Mouse (Mus musculus): ENCODE results near the gene Casp7. TPM values are rescaled to one million over a fixed set of nuclear protein-coding genes. Genes with fewer than 3 reads are reported as not detected.

Gene Casp7
- polyA plus RNA-seq, 1 experiment from 2014 or later = 16.6 TPM

DNA sequence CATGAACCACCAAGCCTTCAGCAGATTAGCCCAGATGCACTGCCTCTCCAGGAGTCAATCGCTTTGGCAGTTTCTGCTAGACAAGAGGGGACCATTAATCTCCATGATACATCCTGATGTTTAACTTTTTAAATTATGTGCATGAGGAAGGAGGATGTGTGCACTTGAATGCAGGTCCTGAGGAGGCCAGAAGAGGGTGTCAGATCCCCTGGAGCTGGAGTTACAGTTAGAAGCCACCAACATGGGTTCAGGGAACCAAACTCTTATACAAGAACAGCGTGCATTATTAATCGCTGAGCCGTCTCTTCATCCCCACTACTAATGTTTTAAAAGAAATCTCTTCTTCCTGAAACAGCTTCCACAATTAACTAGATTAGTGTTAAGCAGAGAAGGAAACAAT lies 51.9 kb downstream of the Casp7 start:
- Histone ChIP-seq H3K4me2 (replicated peaks; ENCODE audit: low read depth, low read length) (no peak overlapping the region), H3K4me3 (ENCODE audit: low read depth, low read length) (no peak overlapping the region), H3K27me3 (ENCODE audit: control insufficient read depth, insufficient read depth, low read length) (no peaks in the 10 kb centered on the region), H3K9ac (ENCODE audit: low read depth, low read length) (no peak overlapping the region), H3K36me3 (ENCODE audit: control insufficient read depth, insufficient read depth, low read length) (no peaks in the 10 kb centered on the region), H3K27ac (ENCODE audit: low read depth, low read length) (no peak overlapping the region), H3K9me3 (ENCODE audit: control insufficient read depth, low read length) (no peaks in the 10 kb centered on the region), H3K4me1 (replicated peaks; ENCODE audit: control insufficient read depth, insufficient read depth, low read length) (no peaks in the 10 kb centered on the region)
- no peak for DNase-seq (ENCODE audit: low spot score)
- ATAC-seq (ENCODE audit: low FRiP score) = no peak
- 97% methylated on average over 4 of the region's 4 CpGs for WGBS

DNA sequence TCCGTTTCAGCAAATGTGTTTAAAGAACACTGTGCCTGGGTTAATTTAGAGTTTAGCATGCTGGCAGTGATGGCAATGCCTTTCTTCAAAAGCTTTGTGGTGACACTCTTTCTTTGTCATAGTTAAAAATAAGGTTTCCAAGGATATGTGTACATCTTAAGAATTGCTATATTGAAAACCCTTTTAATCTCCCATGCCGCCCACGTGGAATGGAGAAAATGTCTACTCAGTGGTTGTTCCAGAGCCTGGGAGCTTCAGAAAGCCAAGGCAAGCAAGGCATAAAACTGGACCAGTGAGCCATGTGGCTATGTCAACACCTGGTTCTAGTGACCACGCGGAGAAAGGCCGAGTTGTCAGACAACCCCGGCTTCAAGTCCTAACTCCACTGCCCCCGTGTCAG lies 52.6 kb downstream of the Casp7 start:
- no peak overlapping the region for H3K27ac ChIP-seq (ENCODE audit: low read depth, low read length)
- H3K4me3 ChIP-seq (ENCODE audit: low read depth, low read length) = no peak overlapping the region
- no peaks in the 10 kb centered on the region for H3K4me1 ChIP-seq (replicated peaks; ENCODE audit: control insufficient read depth, insufficient read depth, low read length)
- no peaks in the 10 kb centered on the region for H3K9me3 ChIP-seq (ENCODE audit: control insufficient read depth, low read length)
- DNase-seq (ENCODE audit: low spot score) (no peak), ATAC-seq (ENCODE audit: low FRiP score) (no peak)
- no peaks in the 10 kb centered on the region for H3K36me3 ChIP-seq (ENCODE audit: control insufficient read depth, insufficient read depth, low read length)
- no peaks in the 10 kb centered on the region for H3K27me3 ChIP-seq (ENCODE audit: control insufficient read depth, insufficient read depth, low read length)
- no peak overlapping the region for H3K4me2 ChIP-seq (replicated peaks; ENCODE audit: low read depth, low read length)
- H3K9ac ChIP-seq (ENCODE audit: low read depth, low read length) = no peak overlapping the region
- WGBS = 90% methylated on average over 8 of the region's 8 CpGs

DNA sequence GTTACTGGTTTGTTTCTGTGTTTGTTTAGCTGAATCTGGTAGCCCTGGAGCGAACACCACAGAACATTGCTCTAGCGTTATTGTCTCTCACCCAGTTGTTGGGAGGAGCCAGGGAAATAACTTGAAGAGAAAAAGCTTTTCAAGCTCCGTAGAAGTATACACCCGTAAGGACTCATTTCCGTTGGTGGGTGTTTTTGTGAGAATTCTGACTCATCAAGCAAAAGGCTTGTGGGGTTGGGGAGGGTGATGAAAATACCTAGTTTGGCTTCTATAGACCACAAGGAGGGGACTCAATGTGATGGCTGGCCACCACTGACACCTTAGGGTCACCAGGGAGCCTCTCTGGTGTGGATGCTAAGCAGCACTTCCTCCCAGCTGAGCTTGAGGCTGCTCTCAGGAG lies 54.0 kb downstream of the Casp7 start:
- H3K36me3 ChIP-seq (ENCODE audit: control insufficient read depth, insufficient read depth, low read length) = no peaks in the 10 kb centered on the region
- no peaks in the 10 kb centered on the region for H3K4me1 ChIP-seq (replicated peaks; ENCODE audit: control insufficient read depth, insufficient read depth, low read length)
- H3K9me3 ChIP-seq (ENCODE audit: control insufficient read depth, low read length) = no peaks in the 10 kb centered on the region
- no peaks in the 10 kb centered on the region for H3K27me3 ChIP-seq (ENCODE audit: control insufficient read depth, insufficient read depth, low read length)
- H3K9ac ChIP-seq (ENCODE audit: low read depth, low read length) = no peak overlapping the region
- DNase-seq (ENCODE audit: low spot score) (no peak), ATAC-seq (ENCODE audit: low FRiP score) (no peak)
- WGBS = 86% methylated on average over 5 of the region's 5 CpGs
- no peak overlapping the region for H3K27ac ChIP-seq (ENCODE audit: low read depth, low read length)
- H3K4me2 ChIP-seq (replicated peaks; ENCODE audit: low read depth, low read length) = no peak overlapping the region
- H3K4me3 ChIP-seq (ENCODE audit: low read depth, low read length) = no peak overlapping the region

DNA sequence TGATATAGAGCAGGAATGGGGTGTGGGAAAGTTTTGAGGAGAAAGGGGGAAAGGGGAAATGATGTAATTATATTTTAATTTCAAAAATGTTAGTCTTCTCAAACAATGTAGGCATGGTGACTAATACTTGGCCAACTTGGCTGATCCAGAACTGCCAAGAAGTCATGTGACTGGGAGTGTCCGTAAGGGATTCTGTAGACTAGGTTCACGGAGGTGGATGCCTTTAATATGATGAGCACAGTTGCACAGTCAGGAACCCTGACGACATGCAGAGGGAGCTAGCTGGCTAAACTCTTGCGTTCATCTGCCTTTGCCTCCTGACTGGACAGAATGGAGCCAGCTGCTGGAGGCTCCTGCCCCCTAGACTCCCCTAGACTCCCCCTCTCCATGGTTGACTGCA lies 54.9 kb downstream of the Casp7 start:
- no peaks in the 10 kb centered on the region for H3K4me1 ChIP-seq (replicated peaks; ENCODE audit: control insufficient read depth, insufficient read depth, low read length)
- WGBS = 88% methylated on average over 4 of the region's 4 CpGs
- no peak for ATAC-seq (ENCODE audit: low FRiP score)

DNA sequence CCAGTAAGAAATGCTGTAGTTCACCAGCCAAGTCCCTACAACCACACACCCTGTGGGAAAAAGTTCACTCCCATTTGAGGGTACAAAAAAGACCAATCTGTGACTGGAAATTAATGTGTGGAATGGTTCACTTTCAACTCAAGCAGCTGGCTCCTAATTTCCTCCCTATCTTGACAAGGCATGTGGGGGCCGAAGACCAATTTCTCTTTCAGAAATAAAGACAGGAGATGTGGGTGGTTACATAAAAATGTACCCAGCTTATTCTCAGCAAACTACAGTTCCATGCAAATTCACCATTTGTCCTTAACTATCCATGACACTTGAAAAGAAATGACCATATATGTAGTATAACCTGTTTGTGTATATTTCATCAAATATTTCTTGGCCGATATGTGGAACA lies 55.5 kb downstream of the Casp7 start:
- WGBS = 88% methylated on average over 2 of the region's 2 CpGs
- DNase-seq (ENCODE audit: low spot score) (no peak), ATAC-seq (ENCODE audit: low FRiP score) (no peak)
- Histone ChIP-seq H3K27me3 (ENCODE audit: control insufficient read depth, insufficient read depth, low read length) (no peaks in the 10 kb centered on the region), H3K4me3 (ENCODE audit: low read depth, low read length) (no peak overlapping the region), H3K4me1 (replicated peaks; ENCODE audit: control insufficient read depth, insufficient read depth, low read length) (no peaks in the 10 kb centered on the region), H3K36me3 (ENCODE audit: control insufficient read depth, insufficient read depth, low read length) (no peaks in the 10 kb centered on the region), H3K9me3 (ENCODE audit: control insufficient read depth, low read length) (no peaks in the 10 kb centered on the region), H3K27ac (ENCODE audit: low read depth, low read length) (no peak overlapping the region), H3K9ac (ENCODE audit: low read depth, low read length) (no peak overlapping the region), H3K4me2 (replicated peaks; ENCODE audit: low read depth, low read length) (no peak overlapping the region)

More for the DNA sequence above, 54.9 kb downstream of the Casp7 start:
- Histone ChIP-seq H3K27ac (ENCODE audit: low read depth, low read length) (no peak overlapping the region), H3K9me3 (ENCODE audit: control insufficient read depth, low read length) (no peaks in the 10 kb centered on the region), H3K27me3 (ENCODE audit: control insufficient read depth, insufficient read depth, low read length) (no peaks in the 10 kb centered on the region), H3K36me3 (ENCODE audit: control insufficient read depth, insufficient read depth, low read length) (no peaks in the 10 kb centered on the region), H3K4me2 (replicated peaks; ENCODE audit: low read depth, low read length) (no peak overlapping the region), H3K4me3 (ENCODE audit: low read depth, low read length) (no peak overlapping the region), H3K9ac (ENCODE audit: low read depth, low read length) (no peak overlapping the region)
- DNase-seq (ENCODE audit: low spot score) = no peak

DNA sequence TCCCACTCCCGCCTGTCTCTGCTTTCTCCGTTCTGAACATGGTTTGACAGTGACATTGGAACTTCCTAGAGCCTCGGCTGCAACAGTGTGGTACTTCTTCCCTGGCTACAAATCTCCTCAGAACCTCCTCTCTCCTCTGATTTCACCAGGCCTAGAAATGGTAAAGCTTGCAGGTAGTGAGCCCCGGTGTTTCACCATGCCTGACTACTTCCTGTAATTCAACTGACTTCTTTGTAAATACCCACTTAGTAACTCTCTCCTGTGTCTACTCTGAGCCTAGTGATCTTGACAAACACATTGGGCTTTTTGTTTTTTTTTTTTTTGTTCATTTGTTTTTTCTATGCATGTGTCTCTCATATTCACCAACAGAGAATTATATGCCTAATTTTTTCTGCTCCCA lies 57.9 kb downstream of the Casp7 start:
- H3K27ac ChIP-seq (ENCODE audit: low read depth, low read length) = no peak overlapping the region
- H3K27me3 ChIP-seq (ENCODE audit: control insufficient read depth, insufficient read depth, low read length) = no peaks in the 10 kb centered on the region
- 87% methylated on average over 4 of the region's 4 CpGs for WGBS
- H3K4me3 ChIP-seq (ENCODE audit: low read depth, low read length) = no peak overlapping the region
- H3K4me1 ChIP-seq (replicated peaks; ENCODE audit: control insufficient read depth, insufficient read depth, low read length) = no peaks in the 10 kb centered on the region
- no peak for DNase-seq (ENCODE audit: low spot score)
- ATAC-seq (ENCODE audit: low FRiP score) = no peak
- no peaks in the 10 kb centered on the region for H3K9me3 ChIP-seq (ENCODE audit: control insufficient read depth, low read length)
- no peak overlapping the region for H3K9ac ChIP-seq (ENCODE audit: low read depth, low read length)
- no peak overlapping the region for H3K4me2 ChIP-seq (replicated peaks; ENCODE audit: low read depth, low read length)
- no peaks in the 10 kb centered on the region for H3K36me3 ChIP-seq (ENCODE audit: control insufficient read depth, insufficient read depth, low read length)

DNA sequence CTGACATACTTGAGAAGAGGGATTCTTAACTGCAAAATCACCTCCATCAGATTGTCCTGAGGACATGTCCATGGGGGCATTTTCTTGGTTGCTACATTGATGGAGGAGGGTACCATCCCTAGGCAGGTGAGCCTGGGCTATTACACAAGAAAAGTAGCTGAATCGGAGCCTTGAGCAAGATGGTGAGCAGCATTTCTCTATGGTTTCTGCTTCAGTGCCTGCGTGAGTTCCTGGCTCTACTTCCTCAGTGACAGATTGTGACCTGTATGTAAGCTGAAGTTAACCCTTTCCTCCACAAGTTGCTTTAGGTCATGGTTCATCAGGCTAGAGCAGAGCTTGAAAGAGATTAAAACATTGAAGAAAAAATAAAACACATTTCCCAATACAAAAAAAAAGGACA lies 58.4 kb downstream of the Casp7 start:
- Histone ChIP-seq H3K4me1 (replicated peaks; ENCODE audit: control insufficient read depth, insufficient read depth, low read length) (no peaks in the 10 kb centered on the region), H3K27me3 (ENCODE audit: control insufficient read depth, insufficient read depth, low read length) (no peaks in the 10 kb centered on the region), H3K27ac (ENCODE audit: low read depth, low read length) (no peak overlapping the region), H3K4me3 (ENCODE audit: low read depth, low read length) (no peak overlapping the region), H3K36me3 (ENCODE audit: control insufficient read depth, insufficient read depth, low read length) (no peaks in the 10 kb centered on the region), H3K4me2 (replicated peaks; ENCODE audit: low read depth, low read length) (no peak overlapping the region), H3K9ac (ENCODE audit: low read depth, low read length) (no peak overlapping the region), H3K9me3 (ENCODE audit: control insufficient read depth, low read length) (no peaks in the 10 kb centered on the region)
- DNase-seq (ENCODE audit: low spot score) (no peak), ATAC-seq (ENCODE audit: low FRiP score) (no peak)
- 39% methylated on average over 2 of the region's 2 CpGs for WGBS

DNA sequence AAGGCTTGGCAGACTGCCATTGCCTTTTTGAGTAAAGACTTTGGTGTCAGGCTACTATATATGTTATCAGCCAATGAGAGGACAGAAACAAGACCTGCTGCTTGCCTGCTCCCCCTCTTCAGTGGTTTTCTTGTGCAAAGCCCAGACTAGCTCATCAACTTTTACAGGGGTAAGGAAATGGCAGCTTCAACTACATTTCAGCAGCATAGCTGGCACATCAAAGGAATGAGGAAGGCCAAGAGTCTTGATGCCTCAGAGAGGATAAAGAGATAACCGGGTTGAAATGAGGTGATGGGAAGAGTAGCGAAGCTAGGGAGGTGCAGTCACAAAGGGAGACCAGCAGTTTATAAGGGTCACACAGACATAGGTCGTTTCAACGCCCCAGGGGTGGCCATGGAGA lies 60.6 kb downstream of the Casp7 start:
- 93% methylated on average over 4 of the region's 4 CpGs for WGBS

DNA sequence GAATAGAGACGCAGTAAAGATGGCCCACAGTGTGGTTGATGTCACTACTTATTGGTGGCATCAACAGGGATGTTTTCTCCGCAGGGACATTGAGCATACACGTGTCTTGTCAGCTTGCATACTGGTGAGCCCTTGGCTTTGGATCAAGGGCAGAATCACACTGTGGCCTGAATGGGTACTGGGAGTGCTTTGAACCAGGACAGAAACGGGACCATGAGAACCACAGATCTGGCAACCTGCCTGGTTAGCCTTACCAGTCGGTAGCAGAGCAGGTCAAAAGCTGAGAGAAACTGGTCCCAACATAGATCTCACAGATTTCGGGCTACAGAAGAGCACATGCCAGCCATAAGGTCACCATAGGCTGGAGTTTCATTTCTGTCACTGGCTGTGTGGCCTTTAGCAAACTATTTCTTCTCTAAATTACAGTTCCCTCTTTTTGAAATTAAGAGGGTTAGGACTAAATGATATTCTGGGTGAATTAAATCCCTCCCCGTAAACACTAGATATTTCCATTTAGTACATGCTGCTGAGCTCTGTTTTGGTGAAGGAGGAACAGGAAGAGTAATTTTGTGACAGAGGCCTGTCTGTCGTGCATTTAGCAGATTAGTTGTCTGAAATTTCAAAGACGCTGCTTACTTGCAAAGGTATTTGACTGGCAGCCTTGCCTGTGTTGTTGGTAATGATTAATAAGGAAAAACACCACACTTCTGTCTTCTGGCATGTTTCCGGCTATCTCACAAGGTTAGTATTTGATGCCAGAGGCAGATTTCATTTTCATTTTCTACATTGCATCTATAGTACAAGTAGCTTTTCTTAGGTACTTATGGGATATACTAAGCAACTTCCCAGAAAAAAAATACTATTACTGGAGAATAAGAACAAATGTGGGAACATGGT lies 62.5 kb downstream of the Casp7 start:
- no peak overlapping the region for H3K4me3 ChIP-seq (ENCODE audit: low read depth, low read length)
- ATAC-seq (ENCODE audit: low FRiP score) (no peak), DNase-seq (ENCODE audit: low spot score) (no peak)
- H3K4me2 ChIP-seq (replicated peaks; ENCODE audit: low read depth, low read length) = no peak overlapping the region
- H3K27me3 ChIP-seq (ENCODE audit: control insufficient read depth, insufficient read depth, low read length) = no peaks in the 10 kb centered on the region
- no peak overlapping the region for H3K9ac ChIP-seq (ENCODE audit: low read depth, low read length)
- no peaks in the 10 kb centered on the region for H3K9me3 ChIP-seq (ENCODE audit: control insufficient read depth, low read length)
- H3K4me1 ChIP-seq (replicated peaks; ENCODE audit: control insufficient read depth, insufficient read depth, low read length) = no peaks in the 10 kb centered on the region
- no peak overlapping the region for H3K27ac ChIP-seq (ENCODE audit: low read depth, low read length)
- 88% methylated on average over 10 of the region's 10 CpGs for WGBS
- H3K36me3 ChIP-seq (ENCODE audit: control insufficient read depth, insufficient read depth, low read length) = no peaks in the 10 kb centered on the region

More for the DNA sequence above, 60.6 kb downstream of the Casp7 start:
- H3K4me1 ChIP-seq (replicated peaks; ENCODE audit: control insufficient read depth, insufficient read depth, low read length) = no peaks in the 10 kb centered on the region
- H3K9me3 ChIP-seq (ENCODE audit: control insufficient read depth, low read length) = no peaks in the 10 kb centered on the region
- H3K4me2 ChIP-seq (replicated peaks; ENCODE audit: low read depth, low read length) = no peak overlapping the region
- H3K27me3 ChIP-seq (ENCODE audit: control insufficient read depth, insufficient read depth, low read length) = no peaks in the 10 kb centered on the region
- ATAC-seq (ENCODE audit: low FRiP score) (no peak), DNase-seq (ENCODE audit: low spot score) (no peak)
- no peaks in the 10 kb centered on the region for H3K36me3 ChIP-seq (ENCODE audit: control insufficient read depth, insufficient read depth, low read length)
- no peak overlapping the region for H3K4me3 ChIP-seq (ENCODE audit: low read depth, low read length)
- no peak overlapping the region for H3K9ac ChIP-seq (ENCODE audit: low read depth, low read length)
- H3K27ac ChIP-seq (ENCODE audit: low read depth, low read length) = no peak overlapping the region
